Mouse (Mus musculus): ENCODE results near the gene Prmt9.

- TF ChIP-seq CTCF (IDR thresholded peaks at IDR 0.05; ENCODE audit: low read depth) (no peak), EP300 (optimal IDR thresholded peaks at IDR 0.05) (no peak)
Observed at GRCm38 (mm10) chr8:77518201-77519115, 30.7 kb upstream of the Prmt9 start.
